Comparison of ENCODE assay signal across 16 mouse cellular contexts in genomic region chr17:26388106-26388505, GRCm38 (mm10). TPM values are rescaled to one million over a fixed set of nuclear protein-coding genes. Genes with fewer than 3 reads are reported as not detected.
DNase-seq lines count a peak whose midpoint lies in the region; ATAC-seq and TF ChIP-seq lines count a peak whose summit lies in the region.
"Had no signal": no experiment of that assay in that cellular context is flagged by ENCODE, and none has a peak within 500 bp of the region (broad histone marks: within the 10 kb centered on the region; RNA-seq: fewer than 3 reads in every experiment).

No protein-coding gene starts in this region.

- no peak overlapping the region for H3K4me2 ChIP-seq in heart, embryonic 11.5 days
- H3K4me2 ChIP-seq in midbrain, postnatal 0 days (ENCODE audit: low read depth, low read length, poor library complexity, severe bottlenecking), result no peak overlapping the region
- H3K4me2 ChIP-seq: heart, embryonic 13.5 days; liver, embryonic 11.5 days; midbrain, embryonic 12.5 days; neural tube, embryonic 13.5 days had no signal

- 63% methylated on average over 3 of the region's 3 CpGs for WGBS in heart, embryonic 11.5 days (ENCODE audit: insufficient replicate concordance)
- 69% methylated on average over 3 of the region's 3 CpGs for WGBS in midbrain, postnatal 0 days

- H3K27me3 ChIP-seq in heart, embryonic 11.5 days (ENCODE audit: control insufficient read depth, insufficient read depth, low read length), result no peaks in the 10 kb centered on the region
- H3K27me3 ChIP-seq in midbrain, postnatal 0 days (ENCODE audit: insufficient read depth, low read length), result no peaks in the 10 kb centered on the region
- H3K27me3 ChIP-seq: midbrain, embryonic 12.5 days; neural tube, embryonic 13.5 days had no signal

- no peaks in the 10 kb centered on the region for H3K36me3 ChIP-seq in heart, embryonic 11.5 days (ENCODE audit: control insufficient read depth, insufficient read depth, low read length)
- H3K36me3 ChIP-seq in midbrain, postnatal 0 days (ENCODE audit: insufficient read depth, low read length), result no peaks in the 10 kb centered on the region
- H3K36me3 ChIP-seq: embryonic facial prominence, embryonic 10.5 days; heart, embryonic 13.5 days; midbrain, embryonic 12.5 days; neural tube, embryonic 13.5 days had no signal

- no peak overlapping the region for H3K27ac ChIP-seq in heart, embryonic 11.5 days (ENCODE audit: low read depth, low read length)
- no peak overlapping the region for H3K27ac ChIP-seq in midbrain, postnatal 0 days (ENCODE audit: low read depth, low read length)
- H3K27ac ChIP-seq: embryonic facial prominence, embryonic 10.5 days; heart, embryonic 13.5 days; midbrain, embryonic 12.5 days; neural tube, embryonic 13.5 days had no signal

- H3K9ac ChIP-seq in heart, embryonic 11.5 days (ENCODE audit: low read depth, low read length), result no peak overlapping the region
- H3K9ac ChIP-seq in midbrain, postnatal 0 days (replicated peaks; ENCODE audit: low read length, poor library complexity, severe bottlenecking), result no peak overlapping the region
- H3K9ac ChIP-seq: heart, embryonic 13.5 days; midbrain, embryonic 12.5 days; neural tube, embryonic 13.5 days had no signal

- no peak for ATAC-seq in heart, embryonic 11.5 days (replicated peaks; ENCODE audit: insufficient number of reproducible peaks, low FRiP score, low TSS enrichment)
- ATAC-seq in midbrain, postnatal 0 days (ENCODE audit: low FRiP score), result no peak

- H3K4me1 ChIP-seq in heart, embryonic 11.5 days (ENCODE audit: control insufficient read depth, insufficient read depth, low read length), result peaks cover 3% of the 10 kb centered on the region; the same call in 1 of the 2 replicates
- no peaks in the 10 kb centered on the region for H3K4me1 ChIP-seq in midbrain, postnatal 0 days (ENCODE audit: insufficient read depth, low read length)
- H3K4me1 ChIP-seq: embryonic facial prominence, embryonic 10.5 days; neural tube, embryonic 13.5 days had no signal

- TF ChIP-seq CTCF in midbrain, postnatal 0 days (IDR thresholded peaks at IDR 0.05), result no peak

- no peak overlapping the region for H3K4me3 ChIP-seq in heart, embryonic 11.5 days (ENCODE audit: low read depth, low read length)
- no peak overlapping the region for H3K4me3 ChIP-seq in midbrain, postnatal 0 days (ENCODE audit: low read depth, low read length)
- H3K4me3 ChIP-seq: embryonic facial prominence, embryonic 10.5 days; heart, embryonic 13.5 days; midbrain, embryonic 12.5 days; neural tube, embryonic 13.5 days had no signal

- peak; percentile 65 for DNase-seq in heart, adult 8-10 months (ENCODE audit: low spot score)
- peak; percentile 11 for DNase-seq in urinary bladder, postnatal 14 days (ENCODE audit: low spot score)
- DNase-seq in urinary bladder, postnatal 36 days (ENCODE audit: low spot score in 2 of 2), result no peak
- DNase-seq in heart, postnatal 14 days, result peak; percentile 30 to 45
- no peak for DNase-seq in midbrain, postnatal 0 days (ENCODE audit: low spot score)
- no peak for DNase-seq in right cerebral cortex, adult 18-20 months
- DNase-seq: cerebellum, adult 9-10 months; kidney, adult 18-20 months; lung, adult 2 months; right cerebral cortex, postnatal 14 days had no signal

- H3K9me3 ChIP-seq in heart, embryonic 11.5 days (replicated peaks; ENCODE audit: control insufficient read depth, low read length), result no peaks in the 10 kb centered on the region
- no peaks in the 10 kb centered on the region for H3K9me3 ChIP-seq in midbrain, postnatal 0 days (ENCODE audit: low read length)
- H3K9me3 ChIP-seq: embryonic facial prominence, embryonic 10.5 days; heart, embryonic 13.5 days; midbrain, embryonic 12.5 days; neural tube, embryonic 13.5 days had no signal

- intact Hi-C loops in heart, postnatal 14 days (cut with DNase I), result no loop called here

RNA-seq across cellular contexts. Expression of gene Neurl1b, which starts 26.5 kb away (rescaled TPM):
- 1 to 10 TPM; 3.6 to 5.1 (median 4.4) TPM for total RNA-seq in heart, adult 8-10 months (2022)
- polyA plus RNA-seq in heart, embryonic 11.5 days (2014; fragmentation: Nextera tagmentation; extraction: Ambion mirVana), result 2.0 and 3.0 TPM in 2 replicates
- total RNA-seq in heart, postnatal 14 days (2021), result 10 to 100 TPM in 1 of 2 experiments, 1 to 10 TPM in 1; 8.9 to 12.3 TPM
- total RNA-seq in midbrain, postnatal 0 days (2014; rRNA removed), result 51.1 and 69.7 TPM in 2 replicates
- polyA plus RNA-seq in midbrain, postnatal 0 days (2015; fragmentation: Nextera tagmentation; extraction: Ambion mirVana), result 2.1 and 2.3 TPM in 2 replicates

Comparison
In these comparisons a context has a peak if more than half of its experiments do, and no peak if none do; other contexts are left out.
1. DNase-seq: peak in heart, adult 8-10 months (single experiment), urinary bladder, postnatal 14 days (single experiment) and heart, postnatal 14 days (2 of 2); none in urinary bladder, postnatal 36 days (0 of 2), midbrain, postnatal 0 days (single experiment) and right cerebral cortex, adult 18-20 months (single experiment).